Mouse (Mus musculus) ES-E14 (cell line): ENCODE measurements around the gene Rtn4rl1. TPM values are rescaled to one million over a fixed set of nuclear protein-coding genes. Genes with fewer than 3 reads are reported as not detected.

Source experiments
- DNase-seq: peaks from one replicate; pipeline ENCODE4 v3.0.0-alpha.2; 2013; ENCODE audit warnings: low read depth, low spot score
- H3K27ac ChIP-seq: 2 replicates; pipeline ENCODE4 v1.5.1; 2012; ENCODE audit warnings: low read depth, mild to moderate bottlenecking, low read length, moderate library complexity, mixed read lengths; ENCODE audit not compliant: poor library complexity, insufficient read depth, severe bottlenecking
- H3K36me3 ChIP-seq: 2 replicates; pipeline ENCODE4 v1.6.1; 2012; ENCODE audit warnings: mild to moderate bottlenecking, low read length, moderate library complexity, mixed read lengths; ENCODE audit not compliant: control insufficient read depth, poor library complexity, insufficient read depth, severe bottlenecking
- H3K4me1 ChIP-seq, 2 experiments: fragments of 150-350 bp in 1 of 2; sonication (generic) in 1 of 2; 2 replicates each; pipeline ENCODE4 v1.6.1; 2012; ENCODE audit warnings: low read length in 2 of 2, mild to moderate bottlenecking in 1 of 2, mixed read lengths in 1 of 2; ENCODE audit not compliant: control insufficient read depth in 2 of 2, insufficient read depth in 2 of 2, poor library complexity in 1 of 2
- H3K4me3 ChIP-seq, 2 experiments: fragments of 150-350 bp in 1 of 2; sonication (generic) in 1 of 2; 2 replicates each; pipeline ENCODE4 v1.5.1; 2012; ENCODE audit warnings: low read length in 2 of 2, low read depth in 1 of 2, mild to moderate bottlenecking in 1 of 2, mixed read lengths in 1 of 2; ENCODE audit not compliant: insufficient read depth in 1 of 2, poor library complexity in 1 of 2, severe bottlenecking in 1 of 2
- H3K9ac ChIP-seq: 2 replicates; pipeline ENCODE4 v1.6.1; 2012; ENCODE audit warnings: low read depth, mild to moderate bottlenecking, low read length, mixed read lengths; ENCODE audit not compliant: poor library complexity, insufficient read depth, severe bottlenecking
- H3K9me3 ChIP-seq: fragments of 150-350 bp; sonication (generic); 2 replicates; pipeline ENCODE4 v1.6.1; 2012; ENCODE audit warnings: low read depth, mild to moderate bottlenecking, low read length; ENCODE audit not compliant: control insufficient read depth, insufficient read depth
- CHD2 ChIP-seq: IDR thresholded peaks from 2 replicates; pipeline ENCODE4 v1.6.1; 2014; ENCODE audit warnings: mild to moderate bottlenecking, low read depth, low read length, inconsistent platforms
- HCFC1 ChIP-seq: IDR thresholded peaks from 2 replicates; pipeline ENCODE4 v1.6.1; 2012; ENCODE audit warnings: low read length, inconsistent platforms, borderline replicate concordance; ENCODE audit not compliant: insufficient read depth
- MAFK ChIP-seq: IDR thresholded peaks from 2 replicates; pipeline ENCODE4 v1.6.1; 2014; ENCODE audit warnings: mild to moderate bottlenecking, low read depth, low read length, inconsistent platforms; ENCODE audit not compliant: insufficient read depth
- ZC3H11A ChIP-seq: IDR thresholded peaks from 2 replicates; pipeline ENCODE4 v1.6.1; 2012; ENCODE audit warnings: low read depth, mild to moderate bottlenecking, inconsistent platforms, low read length, borderline replicate concordance
- ZNF384 ChIP-seq: IDR thresholded peaks from 2 replicates; pipeline ENCODE4 v1.6.1; 2012; ENCODE audit warnings: low read depth, low read length, inconsistent platforms
- in situ Hi-C, 2 experiments: fragments of 600-800 bp; cut with MboI; formaldehyde crosslinking; loops; one replicate each; pipeline ENCODE4 v1.15.1; 2025; ENCODE audit warnings: low sequenced_read_pairs in 2 of 2, inconsistent platforms in 1 of 2; ENCODE audit not compliant: unreplicated experiment in 2 of 2
- total RNA-seq: library from RNA; depleted of rRNA; stranded (reverse); fragments of 300-350 nt; gene quantifications from 2 replicates; pipeline ENCODE4 v1.2.3, GENCODE M21; 2012

Rtn4rl1 gene
- total RNA-seq, 1 experiment = 1.0 TPM

- H3K36me3 ChIP-seq = no peaks in the 10 kb centered on the region
- peaks cover 4 to 38% of the 10 kb centered on the region in 2 experiments for H3K4me1 ChIP-seq
- no peak for TF ChIP-seq CHD2
- no peak for TF ChIP-seq ZNF384
- no peak for TF ChIP-seq HCFC1
- no peak for TF ChIP-seq ZC3H11A
- TF ChIP-seq MAFK = no peak
- H3K27ac ChIP-seq = no peak overlapping the region
- DNase-seq = no peak
- no peak overlapping the region for H3K9ac ChIP-seq
- H3K9me3 ChIP-seq = no peaks in the 10 kb centered on the region
- peak overlapping the region in 1 of 2 experiments; percentile 7; a peak in 1 of 4 replicates for H3K4me3 ChIP-seq
- in situ Hi-C loops = no loop called here
Measured at GRCm38 (mm10) chr11:75246589-75246988, 53.0 kb downstream of the Rtn4rl1 start.

- no peak overlapping the region for H3K9ac ChIP-seq
- H3K36me3 ChIP-seq = no peaks in the 10 kb centered on the region
- peak; percentile 19 for DNase-seq
- in situ Hi-C loops = no loop called here
- H3K27ac ChIP-seq = no peak overlapping the region
- no peaks in the 10 kb centered on the region for H3K9me3 ChIP-seq
- H3K4me3 ChIP-seq = peak overlapping the region in 1 of 2 experiments; percentile 7; a peak in 2 of 4 replicates
- peaks cover 6 to 40% of the 10 kb centered on the region in 2 experiments for H3K4me1 ChIP-seq
- TF ChIP-seq ZC3H11A = no peak
- TF ChIP-seq ZNF384 = no peak
- no peak for TF ChIP-seq CHD2
- no peak for TF ChIP-seq MAFK
- no peak for TF ChIP-seq HCFC1
Measured at GRCm38 (mm10) chr11:75247137-75247730, 53.7 kb downstream of the Rtn4rl1 start.

GRCm38 (mm10) chr11:75249588-75249987 is 56.0 kb downstream of the Rtn4rl1 start:
- Histone ChIP-seq H3K36me3 (no peaks in the 10 kb centered on the region), H3K4me3 (no peak overlapping the region), H3K9ac (no peak overlapping the region), H3K27ac (no peak overlapping the region), H3K4me1 (peaks cover 6 to 27% of the 10 kb centered on the region in 2 experiments), H3K9me3 (no peaks in the 10 kb centered on the region)
- TF ChIP-seq HCFC1 (no peak), MAFK (no peak), ZNF384 (no peak), CHD2 (no peak), ZC3H11A (no peak)
- in situ Hi-C loops = no loop called here
- no peak for DNase-seq

DNA sequence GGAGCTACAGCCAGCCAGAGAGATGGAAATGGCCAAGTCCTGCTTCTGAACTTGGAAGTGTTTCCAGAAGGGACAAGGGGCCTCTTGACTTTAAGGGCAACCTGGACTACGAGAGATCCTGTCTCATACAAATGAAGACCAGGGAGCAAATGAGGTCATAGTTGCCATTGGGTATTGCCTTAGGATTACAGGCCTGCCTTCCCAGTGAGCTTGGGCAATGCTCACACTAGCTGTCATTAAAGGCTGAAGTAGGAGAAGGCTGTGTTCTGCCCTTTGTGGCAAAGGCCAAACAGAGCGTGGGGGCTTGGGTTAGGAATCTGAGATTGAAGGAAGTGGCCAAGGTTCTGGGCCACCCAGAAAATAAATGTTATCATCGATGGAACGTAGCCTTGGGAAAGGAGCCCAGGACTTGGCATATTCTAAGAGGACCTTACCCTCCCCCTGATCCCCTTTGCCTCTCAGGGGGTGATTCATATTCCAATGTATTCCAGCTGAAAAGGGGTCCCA is 57.5 kb downstream of the Rtn4rl1 start:
- H3K9ac ChIP-seq = no peak overlapping the region
- in situ Hi-C loops = no loop called here

More for the DNA sequence above, 57.5 kb downstream of the Rtn4rl1 start:
- DNase-seq = no peak
- no peaks in the 10 kb centered on the region for H3K9me3 ChIP-seq
- H3K27ac ChIP-seq = no peak overlapping the region
- peaks cover 6 to 21% of the 10 kb centered on the region in 2 experiments for H3K4me1 ChIP-seq
- H3K36me3 ChIP-seq = no peaks in the 10 kb centered on the region
- no peak for TF ChIP-seq MAFK
- no peak for TF ChIP-seq HCFC1
- TF ChIP-seq CHD2 = no peak
- no peak for TF ChIP-seq ZNF384
- no peak for TF ChIP-seq ZC3H11A
- no peak overlapping the region for H3K4me3 ChIP-seq
